Mouse (Mus musculus) lung, postnatal 0 days (tissue): ENCODE results near the gene Nppc.

Experiments
- CTCF ChIP-seq: IDR thresholded peaks from 2 replicates; pipeline ENCODE4 v1.5.1; 2016; ENCODE audit warnings: antibody characterized with exemption, mild to moderate bottlenecking
- EP300 ChIP-seq: IDR thresholded peaks from 2 replicates; pipeline ENCODE4 v1.6.1; 2016; ENCODE audit warnings: antibody characterized with exemption, mild to moderate bottlenecking, control low read depth

GRCm38 (mm10) chr1:86703965-86704326 lies 33.6 kb upstream of the Nppc start:
- TF ChIP-seq CTCF (no peak), EP300 (no peak)
